ENCODE assay signal across 23 mouse cellular contexts in the genomic region with DNA sequence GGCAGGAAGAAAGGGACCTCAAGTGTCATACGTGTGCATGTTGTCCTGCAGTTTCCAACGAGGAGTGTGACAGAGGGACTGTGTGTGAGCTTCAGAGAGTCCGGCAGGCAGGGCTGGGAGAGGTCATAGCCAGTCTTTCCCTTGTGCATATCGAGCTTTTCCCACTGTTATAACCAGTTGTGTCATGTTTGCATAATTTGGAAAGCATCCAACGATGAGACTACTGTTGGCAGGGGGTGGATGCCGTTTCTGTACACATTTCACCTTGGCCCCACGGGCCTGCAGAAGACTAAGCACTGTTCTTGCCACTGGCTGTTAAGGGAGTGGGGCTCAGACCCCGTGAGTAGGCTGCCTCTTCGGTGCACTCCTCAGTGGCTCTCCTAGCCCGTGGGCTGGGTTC.
DNase-seq lines count a peak whose midpoint lies in the region; ATAC-seq and TF ChIP-seq lines count a peak whose summit lies in the region.
"Had no signal": no experiment of that assay in that cellular context is flagged by ENCODE, and none has a peak within 500 bp of the region (broad histone marks: within the 10 kb centered on the region; RNA-seq: fewer than 3 reads in every experiment).

No protein-coding gene starts in this region.

- peak; percentile 11 to 16 for DNase-seq in heart, adult 18-20 months
- DNase-seq in lung, adult 18-20 months: no peak
- peak; percentile 25 for DNase-seq in Patski (ENCODE audit: low read depth, low spot score)
- no peak for DNase-seq in embryonic facial prominence, embryonic 10.5 days (ENCODE audit: low spot score)
- DNase-seq in spleen, adult 18-20 months: no peak
- DNase-seq: cerebellum, adult 8-10 months; gastrocnemius, postnatal 10 days; heart, postnatal 14 days; kidney, postnatal 4 days; layer of hippocampus, adult 9-11 months; left cerebral cortex, postnatal 4 days; midbrain, embryonic 14.5 days had no signal

- ATAC-seq in heart, embryonic 12.5 days (ENCODE audit: insufficient number of reproducible peaks, low FRiP score): no peak
- ATAC-seq in lung, embryonic 15.5 days (ENCODE audit: borderline replicate concordance, extremely low read depth, low FRiP score, low TSS enrichment): peak; percentile 29; the same call in 1 of the 2 replicates
- ATAC-seq in Patski: no peak
- ATAC-seq: forebrain, embryonic 14.5 days had no signal

- H3K4me2 ChIP-seq in heart, embryonic 12.5 days: no peak overlapping the region
- H3K4me2 ChIP-seq in lung, embryonic 15.5 days: no peak overlapping the region
- H3K4me2 ChIP-seq: hindbrain, embryonic 13.5 days; kidney, embryonic 15.5 days; neural tube, embryonic 13.5 days had no signal

- in situ Hi-C loops in Patski (cut with MboI; ENCODE audit: low pct_unique_long_range_greater_than_20kb): loop anchor here (5.0 kb wide), 3 partner anchors 37 to 203 kb away; a partner anchor contains a TSS

- H3K4me1 ChIP-seq in heart, embryonic 12.5 days (replicated peaks): peaks cover 7% of the 10 kb centered on the region; the same call in 1 of the 2 replicates
- peaks cover 25% of the 10 kb centered on the region for H3K4me1 ChIP-seq in lung, embryonic 15.5 days
- H3K4me1 ChIP-seq in embryonic facial prominence, embryonic 10.5 days: peaks cover 39% of the 10 kb centered on the region
- H3K4me1 ChIP-seq: megakaryocyte, embryonic 14.5 days had no signal

- no peak overlapping the region for H3K27ac ChIP-seq in heart, embryonic 12.5 days (ENCODE audit: poor library complexity, severe bottlenecking)
- no peak overlapping the region for H3K27ac ChIP-seq in lung, embryonic 15.5 days
- peak overlapping the region; percentile 44 for H3K27ac ChIP-seq in embryonic facial prominence, embryonic 10.5 days (replicated peaks)
- H3K27ac ChIP-seq: hindbrain, embryonic 13.5 days; left cerebral cortex, adult 2 months; liver, embryonic 14.5 days; neural tube, embryonic 13.5 days had no signal

- WGBS in heart, embryonic 12.5 days: 68% methylated on average over 10 of the region's 10 CpGs
- 41% methylated on average over 10 of the region's 10 CpGs for WGBS in lung, embryonic 15.5 days
- WGBS in embryonic facial prominence, embryonic 10.5 days: 80% methylated on average over 10 of the region's 10 CpGs

- H3K36me3 ChIP-seq in heart, embryonic 12.5 days: no peaks in the 10 kb centered on the region
- no peaks in the 10 kb centered on the region for H3K36me3 ChIP-seq in lung, embryonic 15.5 days
- H3K36me3 ChIP-seq in embryonic facial prominence, embryonic 10.5 days (replicated peaks): no peaks in the 10 kb centered on the region
- H3K36me3 ChIP-seq: hindbrain, embryonic 13.5 days; kidney, embryonic 15.5 days; neural tube, embryonic 13.5 days had no signal

- TF ChIP-seq CTCF in Patski (IDR thresholded peaks at IDR 0.05): no peak

- H3K27me3 ChIP-seq in heart, embryonic 12.5 days (replicated peaks): no peaks in the 10 kb centered on the region
- no peaks in the 10 kb centered on the region for H3K27me3 ChIP-seq in lung, embryonic 15.5 days
- H3K27me3 ChIP-seq in Patski: no peaks in the 10 kb centered on the region
- no peaks in the 10 kb centered on the region for H3K27me3 ChIP-seq in embryonic facial prominence, embryonic 10.5 days (replicated peaks; ENCODE audit: low read depth, poor library complexity, severe bottlenecking)
- H3K27me3 ChIP-seq: CH12.LX; hindbrain, embryonic 13.5 days; kidney, embryonic 15.5 days; megakaryocyte, embryonic 14.5 days; neural tube, embryonic 13.5 days had no signal

- POLR2A ChIA-PET in Patski (lab: Charles Lee): interaction anchor here (0.6 to 1.0 kb wide), 2 partner anchors 34 to 370 kb away, joined by 3 read pairs; no protein-coding TSS in a partner anchor

- H3K9me3 ChIP-seq in heart, embryonic 12.5 days (replicated peaks): 0 out of 2 replicates have a peak, but pooled peaks cover 13% of the 10 kb centered on the region
- no peaks in the 10 kb centered on the region for H3K9me3 ChIP-seq in lung, embryonic 15.5 days
- H3K9me3 ChIP-seq in embryonic facial prominence, embryonic 10.5 days: peaks cover 5% of the 10 kb centered on the region; the same call in 1 of the 2 replicates
- H3K9me3 ChIP-seq: hindbrain, embryonic 13.5 days; kidney, embryonic 15.5 days; neural tube, embryonic 13.5 days had no signal

- H3K9ac ChIP-seq in heart, embryonic 12.5 days: no peak overlapping the region
- no peak overlapping the region for H3K9ac ChIP-seq in lung, embryonic 15.5 days
- H3K9ac ChIP-seq: hindbrain, embryonic 13.5 days; kidney, embryonic 15.5 days; liver, embryonic 14.5 days; neural tube, embryonic 13.5 days had no signal

- H3K4me3 ChIP-seq in heart, embryonic 12.5 days: no peak overlapping the region
- no peak overlapping the region for H3K4me3 ChIP-seq in lung, embryonic 15.5 days
- no peak overlapping the region for H3K4me3 ChIP-seq in embryonic facial prominence, embryonic 10.5 days
- H3K4me3 ChIP-seq: erythroblast, embryonic 14.5 days; hindbrain, embryonic 13.5 days; kidney, embryonic 15.5 days; left cerebral cortex, adult 2 months; megakaryocyte, embryonic 14.5 days; neural tube, embryonic 13.5 days had no signal

- CTCF ChIA-PET in Patski (lab: Charles Lee): interaction anchor here (3.2 to 7.1 kb wide), 2 partner anchors 15 to 37 kb away, joined by 9 to 87 read pairs; no protein-coding TSS in a partner anchor

Comparison
In these comparisons a context has a peak if more than half of its experiments do, and no peak if none do; other contexts are left out.
1. DNase-seq: peak in heart, adult 18-20 months (2 of 2) and Patski (single experiment); none in lung, adult 18-20 months (0 of 2), embryonic facial prominence, embryonic 10.5 days (single experiment) and spleen, adult 18-20 months (0 of 2).